Mouse (Mus musculus) CH12.LX (cell line): ENCODE data around the gene Lpin2.

ENCODE experiments used
- CHD2 ChIP-seq: IDR thresholded peaks from 2 replicates; pipeline ENCODE4 v1.6.1; 2011; ENCODE audit warnings: low read length, improper control_type of control experiment
- CTCF ChIP-seq, 2 experiments: IDR thresholded peaks in 1 of 2; conservative IDR thresholded peaks in 1 of 2; 2 replicates each; pipeline ENCODE4 v1.5.1; 2011 to 2012; ENCODE audit warnings: low read depth in 2 of 2, low read length in 2 of 2, improper control_type of control experiment in 1 of 2, inconsistent platforms in 1 of 2, mild to moderate bottlenecking in 1 of 2, moderate library complexity in 1 of 2
- E2F4 ChIP-seq: IDR thresholded peaks from 2 replicates; pipeline ENCODE4 v1.6.1; 2011; ENCODE audit warnings: low read depth, low read length, improper control_type of control experiment; ENCODE audit not compliant: insufficient replicate concordance
- ELF1 ChIP-seq: IDR thresholded peaks from 2 replicates; pipeline ENCODE4 v1.6.1; 2014; ENCODE audit warnings: low read depth, mild to moderate bottlenecking, inconsistent platforms, low read length, improper control_type of control experiment
- EP300 ChIP-seq: IDR thresholded peaks from 2 replicates; pipeline ENCODE4 v1.6.1; 2011; ENCODE audit warnings: low read length, improper control_type of control experiment
- GABPA ChIP-seq: IDR thresholded peaks from 2 replicates; pipeline ENCODE4 v1.6.1; 2012; ENCODE audit warnings: low read depth, low read length, improper control_type of control experiment, inconsistent platforms; ENCODE audit not compliant: insufficient replicate concordance
- HCFC1 ChIP-seq: IDR thresholded peaks from 2 replicates; pipeline ENCODE4 v1.6.1; 2012; ENCODE audit warnings: low read depth, mild to moderate bottlenecking, inconsistent platforms, low read length, improper control_type of control experiment
- KAT2A ChIP-seq: IDR thresholded peaks from 2 replicates; pipeline ENCODE4 v1.6.1; 2012; ENCODE audit warnings: low read length, improper control_type of control experiment, inconsistent platforms; ENCODE audit not compliant: insufficient replicate concordance
- MAFK ChIP-seq: IDR thresholded peaks from 2 replicates; pipeline ENCODE4 v1.6.1; 2011; ENCODE audit warnings: low read length, improper control_type of control experiment; ENCODE audit not compliant: insufficient replicate concordance
- POLR2A ChIP-seq: IDR thresholded peaks from 2 replicates; pipeline ENCODE4 v1.6.1; 2011; ENCODE audit warnings: low read depth, mild to moderate bottlenecking, improper control_type of control experiment, low read length
- POLR2AphosphoS2 ChIP-seq: IDR thresholded peaks from 2 replicates; pipeline ENCODE4 v1.6.1; 2011; ENCODE audit warnings: low read depth, low read length, improper control_type of control experiment
- ZMIZ1 ChIP-seq: IDR thresholded peaks from 2 replicates; pipeline ENCODE4 v1.6.1; 2012; ENCODE audit warnings: low read depth, mild to moderate bottlenecking, inconsistent platforms, low read length, improper control_type of control experiment
- ZNF384 ChIP-seq: IDR thresholded peaks from 2 replicates; pipeline ENCODE4 v1.6.1; 2012; ENCODE audit warnings: low read depth, low read length, improper control_type of control experiment, inconsistent platforms

DNA sequence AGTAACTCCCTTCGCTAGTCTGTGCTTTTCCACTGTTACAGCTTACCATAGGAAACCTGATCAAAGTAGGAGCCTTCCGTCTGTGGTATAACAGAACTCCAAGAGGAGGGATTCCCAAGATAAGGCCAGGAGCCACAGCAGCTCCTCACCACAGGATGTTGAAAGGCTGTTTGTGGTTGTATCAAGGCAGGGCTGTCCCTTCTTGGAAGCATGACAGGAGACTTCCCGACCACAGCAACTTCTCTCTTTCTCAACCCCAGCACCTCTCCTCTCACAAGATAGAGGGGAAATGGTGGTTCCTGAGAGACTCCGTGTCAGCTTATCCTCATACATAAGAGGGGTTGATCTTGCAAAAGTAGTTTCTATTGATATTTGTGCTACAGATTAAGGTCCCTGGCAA is 82.4 kb downstream of the Lpin2 start:
- TF ChIP-seq CTCF (conservative IDR thresholded peaks at IDR 0.05 in 1 of 2, IDR thresholded peaks at IDR 0.05 in 1 of 2; ENCODE audit: low read depth in 2 of 2, low read length in 2 of 2) = no peak
- no peak for TF ChIP-seq GABPA
- no peak for TF ChIP-seq ZMIZ1
- TF ChIP-seq POLR2A = no peak
- no peak for TF ChIP-seq E2F4
- TF ChIP-seq HCFC1 = no peak
- TF ChIP-seq KAT2A = no peak
- no peak for TF ChIP-seq CHD2
- TF ChIP-seq ELF1 = no peak
- no peak for TF ChIP-seq POLR2AphosphoS2
- no peak for TF ChIP-seq EP300
- no peak for TF ChIP-seq ZNF384
- no peak for TF ChIP-seq MAFK
